Mouse (Mus musculus) erythroblast, adult 5-6 weeks (primary cell): Measurements from ENCODE around the gene Kdm3a. TPM values are rescaled to one million over a fixed set of nuclear protein-coding genes. Genes with fewer than 3 reads are reported as not detected.
A peak's percentile ranks its signal among the peaks of the same experiment; 100 is the strongest.

Experiments used
- ATAC-seq: replicated peaks from 2 replicates; pipeline ENCODE4 v1.8.0; 2016; ENCODE audit warnings: moderate number of reproducible peaks, mild to moderate bottlenecking, moderate TSS enrichment, inconsistent platforms; ENCODE audit not compliant: poor library complexity, low FRiP score, severe bottlenecking
- total RNA-seq, 2 experiments: library from RNA; stranded (forward) in 1 of 2; stranded (reverse) in 1 of 2; fragments of 150-400 nt in 1 of 2; fragments of 200-764, 138-1000 nt in 1 of 2; gene quantifications; 2 replicates each; pipeline versions ENCODE4 v1.2.3 to v1.2.4; 2015 to 2017; ENCODE audit warnings: low replicate concordance in 2 of 2

The Kdm3a gene
- total RNA-seq, 2 experiments from 2014 or later: 85.6 to 90.1 TPM

- no peak for ATAC-seq
Measured at GRCm38 (mm10) chr6:71589401-71589800, 43.4 kb downstream of the Kdm3a start.

- ATAC-seq: no peak
Measured at GRCm38 (mm10) chr6:71583198-71583597, 49.6 kb downstream of the Kdm3a start.

GRCm38 (mm10) chr6:71579478-71579877 is 53.3 kb downstream of the Kdm3a start:
- no peak for ATAC-seq

- no peak for ATAC-seq
Measured at GRCm38 (mm10) chr6:71575359-71575758, 57.4 kb downstream of the Kdm3a start.

- no peak for ATAC-seq
Measured at GRCm38 (mm10) chr6:71569025-71569424, 63.8 kb downstream of the Kdm3a start.

- ATAC-seq: no peak
Measured at GRCm38 (mm10) chr6:71568616-71569015, 64.2 kb downstream of the Kdm3a start.

GRCm38 (mm10) chr6:71556826-71557225 is 76.0 kb downstream of the Kdm3a start:
- ATAC-seq: no peak

GRCm38 (mm10) chr6:71555507-71555951 is 77.3 kb downstream of the Kdm3a start:
- ATAC-seq: peak; percentile 97

- peak; percentile 98 for ATAC-seq
Measured at GRCm38 (mm10) chr6:71543686-71544499, 88.9 kb downstream of the Kdm3a start, which contains the start of gene Chmp3. Chmp3 (plus strand) TSS chr6:71543797.

Other genes with a start within 250 kb of the Kdm3a start
- gene Rmnd5a, start 192.4 kb downstream of the Kdm3a start, total RNA-seq (2015; ENCODE audit: low replicate concordance): 51.5 and 62.5 TPM in 2 replicates
- 129 and 137 TPM in 2 replicates for gene Rmnd5a, start 192.4 kb downstream of the Kdm3a start, total RNA-seq (2017; ENCODE audit: low replicate concordance)
- 5.2 and 11.9 TPM in 2 replicates for gene Rnf103, start 139.1 kb downstream of the Kdm3a start, total RNA-seq (2015; ENCODE audit: low replicate concordance)
- gene Rnf103, start 139.1 kb downstream of the Kdm3a start, total RNA-seq (2017; ENCODE audit: low replicate concordance): 11.5 and 13.4 TPM in 2 replicates
- gene Chmp3, start 89.2 kb downstream of the Kdm3a start, total RNA-seq (2015; ENCODE audit: low replicate concordance): 35.2 and 58.1 TPM in 2 replicates
- 142 and 194 TPM in 2 replicates for gene Chmp3, start 89.2 kb downstream of the Kdm3a start, total RNA-seq (2017; ENCODE audit: low replicate concordance)
- not detected in 2 replicates for gene Reep1, start 74.6 kb upstream of the Kdm3a start, total RNA-seq (2015; ENCODE audit: low replicate concordance)
- 0.14 TPM in 1 of 2 replicates, not detected in the other for gene Reep1, start 74.6 kb upstream of the Kdm3a start, total RNA-seq (2017; ENCODE audit: low replicate concordance)
- 1.5 and 9.8 TPM in 2 replicates for gene Mrpl35, start 194.0 kb upstream of the Kdm3a start, total RNA-seq (2015; ENCODE audit: low replicate concordance)
- gene Mrpl35, start 194.0 kb upstream of the Kdm3a start, total RNA-seq (2017; ENCODE audit: low replicate concordance): 4.0 and 16.1 TPM in 2 replicates
- 50.5 and 60.8 TPM in 2 replicates for gene Immt, start 198.3 kb upstream of the Kdm3a start, total RNA-seq (2015; ENCODE audit: low replicate concordance)
- 40.0 and 44.0 TPM in 2 replicates for gene Immt, start 198.3 kb upstream of the Kdm3a start, total RNA-seq (2017; ENCODE audit: low replicate concordance)